Mouse (Mus musculus) heart, embryonic 12.5 days (tissue): ENCODE measurements around the gene Gm5662. TPM values are rescaled to one million over a fixed set of nuclear protein-coding genes. Genes with fewer than 3 reads are reported as not detected.
"Not testable (repeated sequence)": the region's sequence is repeated elsewhere in the genome, so short reads cannot be mapped to it uniquely, and the experiment has no call there.

Source experiments
- ATAC-seq: fragments of 200-750 bp; cut with Nextera tagmentation; 2 replicates; pipeline ENCODE4 v1.8.0; 2017; ENCODE audit warnings: moderate TSS enrichment, moderate library complexity; ENCODE audit not compliant: insufficient number of reproducible peaks, low FRiP score
- H3K27ac ChIP-seq: fragments of 300-500 bp; sonication (generic); 2 replicates; pipeline ENCODE4 v1.5.1; 2016; ENCODE audit warnings: mild to moderate bottlenecking, moderate library complexity; ENCODE audit not compliant: poor library complexity, severe bottlenecking
- H3K27me3 ChIP-seq: fragments of 300-500 bp; sonication (generic); replicated peaks from 2 replicates; pipeline ENCODE4 v1.6.1; 2016; ENCODE audit warnings: mild to moderate bottlenecking, moderate library complexity
- H3K36me3 ChIP-seq: fragments of 300-500 bp; sonication (generic); 2 replicates; pipeline ENCODE4 v1.6.1; 2016; ENCODE audit warnings: mild to moderate bottlenecking, moderate library complexity
- H3K4me1 ChIP-seq: fragments of 300-500 bp; sonication (generic); replicated peaks from 2 replicates; pipeline ENCODE4 v1.6.1; 2016; ENCODE audit warnings: mild to moderate bottlenecking
- H3K4me2 ChIP-seq: fragments of 300-500 bp; sonication (generic); 2 replicates; pipeline ENCODE4 v1.6.1; 2016; ENCODE audit warnings: mild to moderate bottlenecking, moderate library complexity
- H3K4me3 ChIP-seq: fragments of 300-500 bp; sonication (generic); 2 replicates; pipeline ENCODE4 v1.5.1; 2016; ENCODE audit warnings: mild to moderate bottlenecking
- H3K9ac ChIP-seq: fragments of 300-500 bp; sonication (generic); 2 replicates; pipeline ENCODE4 v1.6.1; 2016; ENCODE audit warnings: mild to moderate bottlenecking, moderate library complexity
- H3K9me3 ChIP-seq: fragments of 300-500 bp; sonication (generic); replicated peaks from 2 replicates; pipeline ENCODE4 v1.6.1; 2016; ENCODE audit warnings: mild to moderate bottlenecking, moderate library complexity
- WGBS: fragments of 180-500 bp; shearing (Covaris S2); methylation state at CpG from one replicate; pipeline ENCODE4 v1.1.7; 2016; 5-methylcytosine and 5-hydroxymethylcytosine counted together
- polyA plus RNA-seq: library from polyadenylated mRNA; unstranded; fragments of >200 nt; fragmentation: Nextera tagmentation; extraction: Ambion mirVana; gene quantifications from 2 replicates; pipeline ENCODE4 v1.2.1, GENCODE M21; 2016

Gm5662 gene
- polyA plus RNA-seq = not detected in 2 replicates

GRCm38 (mm10) chr12:88274400-88274799, at the start of gene Gm5662:
Gene Gm5662, minus strand, starts transcription at chr12:88274500.
- H3K36me3 ChIP-seq, H3K9me3 ChIP-seq, H3K27ac ChIP-seq, H3K4me3 ChIP-seq, H3K4me2 ChIP-seq, H3K4me1 ChIP-seq, H3K27me3 ChIP-seq, H3K9ac ChIP-seq, ATAC-seq: not testable (repeated sequence)
- 72% methylated on average over 5 of the region's 5 CpGs for WGBS

GRCm38 (mm10) chr12:88323926-88324325, 49.6 kb upstream of the Gm5662 start, which contains the start of gene Gm5039:
Gene Gm5039, minus strand, starts transcription at chr12:88324026.
- not testable (repeated sequence) for ATAC-seq, H3K27ac ChIP-seq, H3K4me3 ChIP-seq, H3K9me3 ChIP-seq, H3K9ac ChIP-seq, H3K36me3 ChIP-seq, H3K4me2 ChIP-seq, H3K27me3 ChIP-seq, H3K4me1 ChIP-seq
- WGBS = 82% methylated on average over 2 of the region's 2 CpGs

- ATAC-seq = no peak
- 64% methylated on average over 3 of the region's 3 CpGs for WGBS
- peaks cover 16% of the 10 kb centered on the region for H3K9me3 ChIP-seq
Observed at GRCm38 (mm10) chr12:88314556-88314955, 40.3 kb upstream of the Gm5662 start.

GRCm38 (mm10) chr12:88297171-88297570, 22.9 kb upstream of the Gm5662 start:
- H3K4me1 ChIP-seq, H3K4me2 ChIP-seq, H3K9me3 ChIP-seq, H3K27me3 ChIP-seq, H3K9ac ChIP-seq, H3K36me3 ChIP-seq, H3K27ac ChIP-seq, ATAC-seq, H3K4me3 ChIP-seq: not testable (repeated sequence)
- WGBS = 60% methylated on average over 2 of the region's 2 CpGs

More at GRCm38 (mm10) chr12:88314556-88314955, 40.3 kb upstream of the Gm5662 start:
- H3K4me3 ChIP-seq = no peak overlapping the region
- no peak overlapping the region for H3K4me2 ChIP-seq
- no peaks in the 10 kb centered on the region for H3K4me1 ChIP-seq
- H3K9ac ChIP-seq = no peak overlapping the region
- no peak overlapping the region for H3K27ac ChIP-seq
- H3K27me3 ChIP-seq = no peaks in the 10 kb centered on the region
- no peaks in the 10 kb centered on the region for H3K36me3 ChIP-seq

- H3K4me3 ChIP-seq, H3K9me3 ChIP-seq, H3K9ac ChIP-seq, H3K4me2 ChIP-seq, H3K4me1 ChIP-seq, ATAC-seq, H3K27me3 ChIP-seq, H3K36me3 ChIP-seq, H3K27ac ChIP-seq: not testable (repeated sequence)
- WGBS = 60% methylated on average over 4 of the region's 4 CpGs
Observed at GRCm38 (mm10) chr12:88293082-88293481, 18.8 kb upstream of the Gm5662 start.

GRCm38 (mm10) chr12:88285224-88285623, 10.9 kb upstream of the Gm5662 start:
- H3K36me3 ChIP-seq, H3K4me3 ChIP-seq, H3K4me2 ChIP-seq, H3K9ac ChIP-seq, H3K27ac ChIP-seq, H3K9me3 ChIP-seq, H3K27me3 ChIP-seq, H3K4me1 ChIP-seq: not testable (repeated sequence)
- ATAC-seq = 0 out of 2 replicates have a peak, but pooled peaks have one; percentile 20
- WGBS = 81% methylated on average over 5 of the region's 5 CpGs

- Histone ChIP-seq H3K36me3 (no peaks in the 10 kb centered on the region), H3K27ac (no peak overlapping the region), H3K27me3 (no peaks in the 10 kb centered on the region), H3K4me3 (no peak overlapping the region), H3K4me2 (no peak overlapping the region), H3K4me1 (no peaks in the 10 kb centered on the region), H3K9ac (no peak overlapping the region), H3K9me3 (no peaks in the 10 kb centered on the region)
- WGBS = 36% methylated on average over 1 of the region's 1 CpGs
- ATAC-seq = no peak
Observed at GRCm38 (mm10) chr12:88257241-88257640, 17.1 kb downstream of the Gm5662 start.

- H3K36me3 ChIP-seq, H3K27ac ChIP-seq, ATAC-seq, H3K4me2 ChIP-seq, H3K4me3 ChIP-seq, H3K4me1 ChIP-seq, H3K27me3 ChIP-seq, H3K9ac ChIP-seq, H3K9me3 ChIP-seq: not testable (repeated sequence)
- 54% methylated on average over 2 of the region's 2 CpGs for WGBS
Observed at GRCm38 (mm10) chr12:88255917-88256316, 18.4 kb downstream of the Gm5662 start.

- not testable (repeated sequence) for H3K9me3 ChIP-seq, H3K9ac ChIP-seq, H3K27me3 ChIP-seq, H3K4me1 ChIP-seq, H3K36me3 ChIP-seq, ATAC-seq, H3K4me3 ChIP-seq, H3K4me2 ChIP-seq, H3K27ac ChIP-seq
- WGBS = 79% methylated on average over 2 of the region's 2 CpGs
Observed at GRCm38 (mm10) chr12:88250000-88250399, 24.3 kb downstream of the Gm5662 start, which contains the start of gene Gm8332. Gene Gm8332, minus strand, starts transcription at chr12:88250100.

- H3K9me3 ChIP-seq, H3K4me1 ChIP-seq, H3K36me3 ChIP-seq, ATAC-seq, H3K4me2 ChIP-seq, H3K9ac ChIP-seq, H3K4me3 ChIP-seq, H3K27me3 ChIP-seq, H3K27ac ChIP-seq: not testable (repeated sequence)
Observed at GRCm38 (mm10) chr12:88245786-88246185, 28.5 kb downstream of the Gm5662 start.

GRCm38 (mm10) chr12:88242940-88243339, 31.4 kb downstream of the Gm5662 start:
- not testable (repeated sequence) for ATAC-seq, H3K9me3 ChIP-seq, H3K27me3 ChIP-seq, H3K4me3 ChIP-seq, H3K9ac ChIP-seq, H3K4me2 ChIP-seq, H3K36me3 ChIP-seq, H3K4me1 ChIP-seq, H3K27ac ChIP-seq
- 27% methylated on average over 1 of the region's 1 CpGs for WGBS
